ENCODE assay signal across 27 mouse cellular contexts in genomic region chr15:101715831-101716230, GRCm38 (mm10). TPM values are rescaled to one million over a fixed set of nuclear protein-coding genes. Genes with fewer than 3 reads are reported as not detected.
"Had no signal": no experiment of that assay in that cellular context is flagged by ENCODE, and none has a peak within 500 bp of the region (broad histone marks: within the 10 kb centered on the region; RNA-seq: fewer than 3 reads in every experiment).

No protein-coding gene starts in this region.

- H3K9me3 ChIP-seq: limb, embryonic 10.5 days; limb, embryonic 13.5 days; liver, embryonic 12.5 days; liver, embryonic 15.5 days; neural tube, embryonic 12.5 days; neural tube, embryonic 15.5 days had no signal

- H3K4me2 ChIP-seq: limb, embryonic 13.5 days; liver, embryonic 12.5 days; liver, embryonic 15.5 days; midbrain, embryonic 11.5 days; neural tube, embryonic 12.5 days; neural tube, embryonic 15.5 days had no signal

- H3K9ac ChIP-seq: limb, embryonic 13.5 days; liver, embryonic 12.5 days; liver, embryonic 15.5 days; neural tube, embryonic 12.5 days; neural tube, embryonic 15.5 days had no signal

- H3K27ac ChIP-seq: kidney, postnatal 0 days; layer of hippocampus, adult 2 months; limb, embryonic 10.5 days; limb, embryonic 13.5 days; liver, embryonic 12.5 days; liver, embryonic 15.5 days; neural tube, embryonic 12.5 days; neural tube, embryonic 15.5 days had no signal

- H3K4me1 ChIP-seq: limb, embryonic 13.5 days; liver, embryonic 12.5 days; liver, embryonic 15.5 days; neural tube, embryonic 12.5 days; neural tube, embryonic 15.5 days had no signal

- ATAC-seq: liver, embryonic 12.5 days had no signal

- H3K27me3 ChIP-seq: limb, embryonic 13.5 days; liver, embryonic 15.5 days; neural tube, embryonic 12.5 days; neural tube, embryonic 15.5 days had no signal

- DNase-seq: kidney, postnatal 25 days; layer of hippocampus, adult 9-11 months; liver; lung, adult 2 months; lung, postnatal 14 days; lung, postnatal 4 days; midbrain, embryonic 14.5 days; right cerebral cortex, adult 18-20 months; right cerebral cortex, postnatal 14 days; right cerebral cortex, postnatal 4 days; thymus, adult 18-20 months; thymus, postnatal 36 days had no signal

- H3K36me3 ChIP-seq: limb, embryonic 10.5 days; limb, embryonic 13.5 days; liver, embryonic 12.5 days; liver, embryonic 15.5 days; neural tube, embryonic 12.5 days; neural tube, embryonic 15.5 days had no signal

- H3K4me3 ChIP-seq: layer of hippocampus, adult 2 months; limb, embryonic 10.5 days; limb, embryonic 13.5 days; liver, embryonic 12.5 days; liver, embryonic 15.5 days; neural tube, embryonic 12.5 days; neural tube, embryonic 15.5 days had no signal

RNA-seq across cellular contexts. Expression of gene Krt5, which starts 3.1 kb away (rescaled TPM):
- polyA plus RNA-seq: kidney, embryonic 14.5 days; midbrain, embryonic 14.5 days had no signal

RNA-seq across cellular contexts. Expression of gene Krt6a, which starts 21.7 kb away (rescaled TPM):
- polyA plus RNA-seq: kidney, embryonic 14.5 days; kidney, postnatal 0 days; large intestine, adult 2 months; liver, embryonic 12.5 days; midbrain, embryonic 11.5 days; midbrain, embryonic 14.5 days; midbrain, postnatal 0 days; testis, adult 2 months had no signal

RNA-seq across cellular contexts. Expression of gene Krt71, which starts 27.1 kb away (rescaled TPM):
- polyA plus RNA-seq: kidney, embryonic 14.5 days; kidney, postnatal 0 days; large intestine, adult 2 months; limb, embryonic 10.5 days; limb, embryonic 13.5 days; liver, embryonic 12.5 days; liver, embryonic 15.5 days; lung, adult 2 months; lung, embryonic 16.5 days; midbrain, embryonic 11.5 days; neural tube, embryonic 12.5 days; stomach, embryonic 14.5 days; testis, adult 2 months had no signal

RNA-seq across cellular contexts. Expression of gene Krt6b, which starts 35.7 kb away (rescaled TPM):
- polyA plus RNA-seq: kidney, embryonic 14.5 days; kidney, postnatal 0 days; large intestine, adult 2 months; limb, embryonic 10.5 days; limb, embryonic 13.5 days; liver, embryonic 12.5 days; liver, embryonic 15.5 days; lung, embryonic 16.5 days; midbrain, embryonic 11.5 days; midbrain, embryonic 14.5 days; midbrain, postnatal 0 days; neural tube, embryonic 12.5 days; neural tube, embryonic 15.5 days; stomach, embryonic 14.5 days had no signal
